In the genomic region with DNA sequence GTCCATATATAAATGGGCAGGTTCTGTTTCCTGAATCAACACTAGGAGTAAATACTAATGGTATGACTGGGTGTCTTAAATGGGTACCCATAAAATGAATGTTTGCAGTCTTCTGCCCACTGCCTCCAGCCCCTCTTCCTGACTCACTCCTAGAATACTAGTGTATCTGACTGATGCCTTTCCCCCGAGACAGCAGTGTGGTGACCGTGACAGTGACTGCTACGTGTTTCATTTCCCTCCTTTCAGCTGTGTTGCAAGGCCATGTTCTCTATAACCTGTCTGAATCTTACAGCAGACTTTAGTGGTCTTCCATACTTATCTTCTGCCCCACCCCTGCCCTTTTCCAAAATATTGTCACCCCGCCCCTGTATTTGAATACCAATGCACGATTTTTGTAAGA, we compare ENCODE assay signal across 21 mouse cellular contexts. TPM values are rescaled to one million over a fixed set of nuclear protein-coding genes. Genes with fewer than 3 reads are reported as not detected.
DNase-seq lines count a peak whose midpoint lies in the region; ATAC-seq and TF ChIP-seq lines count a peak whose summit lies in the region.
"Had no signal": no experiment of that assay in that cellular context is flagged by ENCODE, and none has a peak within 500 bp of the region (broad histone marks: within the 10 kb centered on the region; RNA-seq: fewer than 3 reads in every experiment).

No protein-coding gene starts in this region.

- no peaks in the 10 kb centered on the region for H3K9me3 ChIP-seq in CH12.LX (replicated peaks; ENCODE audit: low read length)
- no peaks in the 10 kb centered on the region for H3K9me3 ChIP-seq in midbrain, embryonic 10.5 days (replicated peaks)
- H3K9me3 ChIP-seq: forebrain, embryonic 13.5 days; heart, embryonic 15.5 days; hindbrain, embryonic 13.5 days had no signal

- 94% methylated on average over 5 of the region's 5 CpGs for WGBS in midbrain, embryonic 10.5 days

- peaks cover 0 to 16% of the 10 kb centered on the region in 2 experiments for H3K36me3 ChIP-seq in CH12.LX (replicated peaks in 1 of 2; ENCODE audit: control insufficient read depth in 1 of 2, insufficient read depth in 1 of 2, low read length in 1 of 2)
- no peaks in the 10 kb centered on the region for H3K36me3 ChIP-seq in splenic B cell, adult 2 months (ENCODE audit: control insufficient read depth, insufficient read depth, low read length, poor library complexity, severe bottlenecking)
- H3K36me3 ChIP-seq in midbrain, embryonic 10.5 days: no peaks in the 10 kb centered on the region
- H3K36me3 ChIP-seq: heart, embryonic 15.5 days; hindbrain, embryonic 13.5 days had no signal

- dilution Hi-C loops in CH12.LX (cut with MboI; ENCODE audit: extremely low pct_ligation_motif_present, extremely low pct_unique_long_range_greater_than_20kb, low sequenced_read_pairs): no loop called here

- no peak for TF ChIP-seq RAD21 in CH12.LX (IDR thresholded peaks at IDR 0.05; ENCODE audit: low read depth, low read length)

- in situ Hi-C loops in CH12.LX (cut with MboI; ENCODE audit: low pct_ligation_motif_present, low pct_unique_long_range_greater_than_20kb, low sequenced_read_pairs): no loop called here

- H3K9ac ChIP-seq in CH12.LX (ENCODE audit: insufficient read depth, low read depth): no peak overlapping the region
- H3K9ac ChIP-seq: forebrain, embryonic 13.5 days; forebrain, postnatal 0 days; heart, embryonic 15.5 days; hindbrain, embryonic 13.5 days had no signal

- no peaks in the 10 kb centered on the region for H3K27me3 ChIP-seq in CH12.LX (replicated peaks)
- no peaks in the 10 kb centered on the region for H3K27me3 ChIP-seq in splenic B cell, adult 2 months (ENCODE audit: control insufficient read depth, insufficient read depth, low read length, poor library complexity, severe bottlenecking)
- H3K27me3 ChIP-seq in midbrain, embryonic 10.5 days (ENCODE audit: low read depth, poor library complexity, severe bottlenecking): no peaks in the 10 kb centered on the region
- H3K27me3 ChIP-seq: forebrain, embryonic 13.5 days; heart, embryonic 15.5 days; hindbrain, embryonic 13.5 days had no signal

- no peak for TF ChIP-seq CTCF in CH12.LX (conservative IDR thresholded peaks at IDR 0.05 in 1 of 2, IDR thresholded peaks at IDR 0.05 in 1 of 2; ENCODE audit: low read depth in 2 of 2, low read length in 2 of 2)

- H3K79me2 ChIP-seq in CH12.LX (replicated peaks; ENCODE audit: control insufficient read depth, extremely low read depth, insufficient read depth, poor library complexity, severe bottlenecking): no peaks in the 10 kb centered on the region

- 0 out of 2 replicates have a peak, but pooled peaks have one; percentile 39 for ATAC-seq in common myeloid progenitor, adult 5-6 weeks (replicated peaks; ENCODE audit: low read depth, poor library complexity, severe bottlenecking)
- ATAC-seq: CD4-positive, CD25-positive, alpha-beta regulatory T cell, adult 4 months; forebrain, embryonic 13.5 days; forebrain, postnatal 0 days; hindbrain, postnatal 0 days had no signal

- TF ChIP-seq POLR2A in CH12.LX (IDR thresholded peaks at IDR 0.05; ENCODE audit: low read depth, low read length): no peak

- TF ChIP-seq EP300 in CH12.LX (IDR thresholded peaks at IDR 0.05; ENCODE audit: low read length): peak; percentile 53

- peak; percentile 17 for DNase-seq in adrenal gland, adult 8-10 months
- no peak for DNase-seq in adrenal gland, postnatal 25 days
- peak; percentile 54 for DNase-seq in CH12.LX (ENCODE audit: extremely low read depth)
- DNase-seq in splenic B cell, adult 2 months (ENCODE audit: low read depth, low spot score): peak; percentile 19
- no peak for DNase-seq in kidney, postnatal 10 days
- DNase-seq in midbrain, embryonic 10.5 days (ENCODE audit: low spot score): no peak
- DNase-seq: cerebellum, adult 11-12 months; cerebellum, adult 9-10 months; cerebellum, postnatal 25 days; forebrain, postnatal 0 days; gastrocnemius, adult 2 months; heart, adult 2 months; heart, postnatal 14 days; kidney, adult 11 months had no signal

- H3K4me1 ChIP-seq in CH12.LX (ENCODE audit: control insufficient read depth in 1 of 2, insufficient read depth in 2 of 2): peaks cover 4 to 35% of the 10 kb centered on the region in 2 experiments; a peak in 3 of 4 replicates
- peaks cover 12% of the 10 kb centered on the region for H3K4me1 ChIP-seq in midbrain, embryonic 10.5 days

- H3K4me2 ChIP-seq in CH12.LX (ENCODE audit: insufficient read depth, low read depth, poor library complexity, severe bottlenecking): no peak overlapping the region
- H3K4me2 ChIP-seq: forebrain, embryonic 13.5 days; heart, embryonic 11.5 days; heart, embryonic 15.5 days; hindbrain, embryonic 13.5 days had no signal

- H3K4me3 ChIP-seq in CH12.LX (replicated peaks in 1 of 3; ENCODE audit: low read depth in 2 of 3, low read length in 2 of 3, poor library complexity in 1 of 3): no peak overlapping the region
- H3K4me3 ChIP-seq in midbrain, embryonic 10.5 days: no peak overlapping the region
- H3K4me3 ChIP-seq: forebrain, embryonic 13.5 days; gastrocnemius, adult 2 months; heart, adult 2 months; heart, embryonic 15.5 days; hindbrain, embryonic 13.5 days had no signal

- no peak overlapping the region for H3K27ac ChIP-seq in CH12.LX (ENCODE audit: insufficient read depth, low read depth)
- H3K27ac ChIP-seq in midbrain, embryonic 10.5 days (replicated peaks): no peak overlapping the region
- H3K27ac ChIP-seq: forebrain, embryonic 13.5 days; gastrocnemius, adult 2 months; heart, adult 2 months; heart, embryonic 15.5 days; hindbrain, embryonic 13.5 days had no signal

TF ChIP-seq in CH12.LX, 34 proteins besides CTCF, POLR2A, EP300 and RAD21:
- TF ChIP-seq RCOR1 (conservative IDR thresholded peaks at IDR 0.05; ENCODE audit: low read depth, low read length) (no peak), HCFC1 (IDR thresholded peaks at IDR 0.05; ENCODE audit: low read depth, low read length) (no peak), ZKSCAN1 (IDR thresholded peaks at IDR 0.05; ENCODE audit: borderline replicate concordance, low read depth, low read length) (no peak), JUND (conservative IDR thresholded peaks at IDR 0.05; ENCODE audit: low read depth, low read length) (no peak), JUN (IDR thresholded peaks at IDR 0.05; ENCODE audit: insufficient read depth, low read depth, low read length) (no peak), TCF12 (IDR thresholded peaks at IDR 0.05; ENCODE audit: low read depth, low read length) (no peak), POLR2AphosphoS2 (IDR thresholded peaks at IDR 0.05; ENCODE audit: low read depth, low read length) (no peak), MAZ (IDR thresholded peaks at IDR 0.05; ENCODE audit: low read depth, low read length) (no peak), ELF1 (IDR thresholded peaks at IDR 0.05; ENCODE audit: low read depth, low read length) (no peak), KAT2A (IDR thresholded peaks at IDR 0.05; ENCODE audit: insufficient replicate concordance, low read length) (no peak), E2F4 (IDR thresholded peaks at IDR 0.05; ENCODE audit: insufficient replicate concordance, low read depth, low read length) (no peak), TBP (conservative IDR thresholded peaks at IDR 0.05; ENCODE audit: low read depth, low read length) (no peak), MAFK (IDR thresholded peaks at IDR 0.05; ENCODE audit: insufficient replicate concordance, low read length) (no peak), SIN3A (IDR thresholded peaks at IDR 0.05; ENCODE audit: low read length) (no peak), ZMIZ1 (IDR thresholded peaks at IDR 0.05; ENCODE audit: low read depth, low read length) (no peak), NRF1 (IDR thresholded peaks at IDR 0.05; ENCODE audit: low read depth, low read length) (no peak), CHD1 (IDR thresholded peaks at IDR 0.05; ENCODE audit: low read depth, low read length) (no peak), UBTF (IDR thresholded peaks at IDR 0.05; ENCODE audit: low read depth, low read length) (no peak)

RNA-seq across cellular contexts. Expression of a gene that starts 25.2 kb away (rescaled TPM):
- total RNA-seq in adrenal gland, adult 8-10 months (2022): 10 to 100 TPM; 35.4 to 46.7 (median 41.2) TPM
- total RNA-seq in adrenal gland, postnatal 25 days (2021): 26.5 and 34.9 TPM in 2 replicates
- total RNA-seq in CH12.LX (2012; rRNA removed) (12.5 and 13.3 TPM in 2 replicates), CH12.LX (2014; rRNA removed) (21.3 and 24.8 TPM in 2 replicates)
- polyA plus RNA-seq in CH12.LX (2012; ENCODE audit: insufficient read length, low read depth): 28.8 and 34.4 TPM in 2 replicates
- 49.5 and 70.0 TPM in 2 replicates for total RNA-seq in common myeloid progenitor, adult 5-6 weeks (2017)
- polyA plus RNA-seq in midbrain, embryonic 10.5 days (2016; fragmentation: Nextera tagmentation; extraction: Ambion mirVana): 22.8 and 28.8 TPM in 2 replicates

Comparison
In these comparisons a context has a peak if more than half of its experiments do, and no peak if none do; other contexts are left out.
1. DNase-seq: peak in adrenal gland, adult 8-10 months (single experiment), CH12.LX (single experiment) and splenic B cell, adult 2 months (single experiment); none in adrenal gland, postnatal 25 days (single experiment), kidney, postnatal 10 days (single experiment) and midbrain, embryonic 10.5 days (single experiment).